ENCODE assay signal across 17 mouse cellular contexts in the genomic region with DNA sequence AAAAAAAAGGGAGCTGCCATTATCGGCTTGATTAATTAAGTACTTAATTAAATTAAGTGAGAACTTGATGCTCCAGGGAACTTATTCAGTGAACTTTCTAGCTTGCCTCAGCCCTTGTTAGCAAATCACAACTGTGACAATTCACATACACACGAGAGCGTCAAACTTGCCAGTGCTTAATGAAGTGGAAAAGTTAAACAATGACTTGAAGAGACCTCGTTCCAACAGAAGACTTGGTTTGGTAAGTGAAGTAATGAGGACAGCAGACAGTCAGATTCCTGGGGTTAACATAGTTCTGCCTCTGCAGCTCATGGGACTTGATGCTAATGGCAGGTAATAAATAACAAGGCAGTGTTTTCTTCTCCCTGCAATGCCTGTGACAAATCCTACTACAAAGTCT.
A peak's percentile ranks its signal among the peaks of the same experiment; 100 is the strongest.
DNase-seq lines count a peak whose midpoint lies in the region; ATAC-seq and TF ChIP-seq lines count a peak whose summit lies in the region.
"Had no signal": no experiment of that assay in that cellular context is flagged by ENCODE, and none has a peak within 500 bp of the region (broad histone marks: within the 10 kb centered on the region; RNA-seq: fewer than 3 reads in every experiment).

No protein-coding gene starts in this region.

- H3K9ac ChIP-seq in midbrain, postnatal 0 days (replicated peaks; ENCODE audit: low read length, poor library complexity, severe bottlenecking) = no peak overlapping the region
- no peak overlapping the region for H3K9ac ChIP-seq in forebrain, embryonic 15.5 days (replicated peaks)
- no peak overlapping the region for H3K9ac ChIP-seq in kidney, postnatal 0 days (ENCODE audit: low read depth, low read length)
- H3K9ac ChIP-seq: lung, embryonic 15.5 days; midbrain, embryonic 12.5 days had no signal

- no peaks in the 10 kb centered on the region for H3K27me3 ChIP-seq in midbrain, postnatal 0 days (ENCODE audit: insufficient read depth, low read length)
- H3K27me3 ChIP-seq in midbrain, embryonic 10.5 days (ENCODE audit: low read depth, poor library complexity, severe bottlenecking) = no peaks in the 10 kb centered on the region
- 0 out of 2 replicates have a peak, but pooled peaks cover 4% of the 10 kb centered on the region for H3K27me3 ChIP-seq in forebrain, embryonic 15.5 days
- no peaks in the 10 kb centered on the region for H3K27me3 ChIP-seq in kidney, postnatal 0 days (ENCODE audit: insufficient read depth, low read length)
- H3K27me3 ChIP-seq: CH12.LX; lung, embryonic 15.5 days; midbrain, embryonic 12.5 days had no signal

- DNase-seq in midbrain, postnatal 0 days (ENCODE audit: low spot score) = peak; percentile 69
- DNase-seq in midbrain, embryonic 10.5 days (ENCODE audit: low spot score) = no peak
- DNase-seq in kidney, postnatal 0 days (ENCODE audit: low spot score) = peak; percentile 70
- no peak for DNase-seq in adrenal gland, postnatal 25 days
- DNase-seq in left cerebral cortex, adult 9 months (ENCODE audit: low spot score in 2 of 2) = no peak
- no peak for DNase-seq in B cell, adult 2 months
- DNase-seq: adrenal gland, postnatal 10 days; cerebellum, postnatal 36 days; gastrocnemius, adult 2 months; heart, postnatal 4 days; liver; right cerebral cortex, postnatal 4 days; thymus, postnatal 14 days had no signal

- H3K9me3 ChIP-seq in midbrain, postnatal 0 days (ENCODE audit: low read length) = 0 out of 2 replicates have a peak, but pooled peaks cover 3% of the 10 kb centered on the region
- peaks cover 6% of the 10 kb centered on the region; the same call in 1 of the 2 replicates for H3K9me3 ChIP-seq in midbrain, embryonic 10.5 days (replicated peaks)
- 0 out of 2 replicates have a peak, but pooled peaks cover 7% of the 10 kb centered on the region for H3K9me3 ChIP-seq in forebrain, embryonic 15.5 days
- no peaks in the 10 kb centered on the region; the same call in 1 of the 2 replicates for H3K9me3 ChIP-seq in kidney, postnatal 0 days (replicated peaks; ENCODE audit: low read length)
- H3K9me3 ChIP-seq: lung, embryonic 15.5 days; midbrain, embryonic 12.5 days had no signal

- no peaks in the 10 kb centered on the region for H3K4me1 ChIP-seq in midbrain, postnatal 0 days (ENCODE audit: insufficient read depth, low read length)
- peaks cover 6% of the 10 kb centered on the region for H3K4me1 ChIP-seq in midbrain, embryonic 10.5 days
- H3K4me1 ChIP-seq in forebrain, embryonic 15.5 days = no peaks in the 10 kb centered on the region
- H3K4me1 ChIP-seq in kidney, postnatal 0 days (replicated peaks; ENCODE audit: insufficient read depth, low read length) = no peaks in the 10 kb centered on the region
- H3K4me1 ChIP-seq: lung, embryonic 15.5 days had no signal

- TF ChIP-seq CTCF in midbrain, postnatal 0 days (IDR thresholded peaks at IDR 0.05) = no peak
- no peak for TF ChIP-seq CTCF in kidney, postnatal 0 days (IDR thresholded peaks at IDR 0.05; ENCODE audit: low read depth)

- no peak overlapping the region for H3K4me3 ChIP-seq in midbrain, postnatal 0 days (ENCODE audit: low read depth, low read length)
- H3K4me3 ChIP-seq in midbrain, embryonic 10.5 days = no peak overlapping the region
- H3K4me3 ChIP-seq in forebrain, embryonic 15.5 days = no peak overlapping the region
- no peak overlapping the region for H3K4me3 ChIP-seq in kidney, postnatal 0 days (replicated peaks; ENCODE audit: low read depth, low read length)
- H3K4me3 ChIP-seq: gastrocnemius, adult 2 months; lung, embryonic 15.5 days; midbrain, embryonic 12.5 days had no signal

- no peaks in the 10 kb centered on the region for H3K36me3 ChIP-seq in midbrain, postnatal 0 days (ENCODE audit: insufficient read depth, low read length)
- no peaks in the 10 kb centered on the region for H3K36me3 ChIP-seq in midbrain, embryonic 10.5 days
- H3K36me3 ChIP-seq in forebrain, embryonic 15.5 days = no peaks in the 10 kb centered on the region
- H3K36me3 ChIP-seq in kidney, postnatal 0 days (ENCODE audit: insufficient read depth, low read length) = no peaks in the 10 kb centered on the region
- H3K36me3 ChIP-seq: lung, embryonic 15.5 days; midbrain, embryonic 12.5 days had no signal

- no peak overlapping the region for H3K4me2 ChIP-seq in midbrain, postnatal 0 days (ENCODE audit: low read depth, low read length, poor library complexity, severe bottlenecking)
- no peak overlapping the region for H3K4me2 ChIP-seq in forebrain, embryonic 15.5 days (replicated peaks)
- no peak overlapping the region for H3K4me2 ChIP-seq in kidney, postnatal 0 days (ENCODE audit: low read length)
- H3K4me2 ChIP-seq: lung, embryonic 15.5 days; midbrain, embryonic 12.5 days had no signal

- H3K27ac ChIP-seq in midbrain, postnatal 0 days (ENCODE audit: low read depth, low read length) = no peak overlapping the region
- H3K27ac ChIP-seq in midbrain, embryonic 10.5 days (replicated peaks) = no peak overlapping the region
- no peak overlapping the region for H3K27ac ChIP-seq in forebrain, embryonic 15.5 days (replicated peaks)
- no peak overlapping the region for H3K27ac ChIP-seq in kidney, postnatal 0 days
- H3K27ac ChIP-seq: gastrocnemius, adult 2 months; lung, embryonic 15.5 days; midbrain, embryonic 12.5 days had no signal

- WGBS in midbrain, postnatal 0 days = 13% methylated on average over 4 of the region's 4 CpGs
- 15% methylated on average over 4 of the region's 4 CpGs for WGBS in midbrain, embryonic 10.5 days
- 3% methylated on average over 4 of the region's 4 CpGs for WGBS in forebrain, embryonic 15.5 days
- WGBS in kidney, postnatal 0 days = 14% methylated on average over 4 of the region's 4 CpGs

- no peak for ATAC-seq in midbrain, postnatal 0 days (ENCODE audit: low FRiP score)
- peak; percentile 46 for ATAC-seq in forebrain, embryonic 15.5 days (replicated peaks)
- ATAC-seq in kidney, postnatal 0 days (replicated peaks; ENCODE audit: low FRiP score, low read depth) = 0 out of 2 replicates have a peak, but pooled peaks have one; percentile 33

Comparison
In these comparisons a context has a peak if more than half of its experiments do, and no peak if none do; other contexts are left out.
1. DNase-seq: peak in midbrain, postnatal 0 days (single experiment) and kidney, postnatal 0 days (single experiment); none in midbrain, embryonic 10.5 days (single experiment), adrenal gland, postnatal 25 days (single experiment), left cerebral cortex, adult 9 months (0 of 2) and B cell, adult 2 months (0 of 2).